Mouse (Mus musculus): ENCODE results near the gene Gfer.

GRCm38 (mm10) chr17:24644875-24645721 lies 50.9 kb downstream of the Gfer start:
- no peak for TF ChIP-seq CTCF (IDR thresholded peaks at IDR 0.05; ENCODE audit: low read depth, low read length)
- no peak for TF ChIP-seq GATA1 (IDR thresholded peaks at IDR 0.05; ENCODE audit: borderline replicate concordance, low read length)
- TF ChIP-seq TAL1 (conservative IDR thresholded peaks at IDR 0.05; ENCODE audit: low read depth, low read length): no peak
- TF ChIP-seq POLR2AphosphoS5 (IDR thresholded peaks at IDR 0.05; ENCODE audit: insufficient replicate concordance, low read depth, low read length): no peak
- TF ChIP-seq GATA2 (IDR thresholded peaks at IDR 0.05; ENCODE audit: borderline replicate concordance, low read depth, low read length): no peak
